In genomic region chr6:31021776-31022175, GRCm38 (mm10) we compare ENCODE assay signal across 12 mouse cellular contexts.
DNase-seq lines count a peak whose midpoint lies in the region.
"Had no signal": no experiment of that assay in that cellular context is flagged by ENCODE, and none has a peak within 500 bp of the region (broad histone marks: within the 10 kb centered on the region; RNA-seq: fewer than 3 reads in every experiment).

No protein-coding gene starts in this region.

- peak; percentile 19 for DNase-seq in adrenal gland, postnatal 25 days
- no peak for DNase-seq in adrenal gland, adult 18-20 months (ENCODE audit: low spot score in 2 of 2)
- peak; percentile 85 for DNase-seq in heart, adult 11 months
- no peak for DNase-seq in heart, postnatal 25 days (ENCODE audit: low spot score)
- no peak for DNase-seq in right cerebral cortex, postnatal 14 days
- DNase-seq: adrenal gland, postnatal 14 days; cerebellum, adult 11-12 months; cerebellum, adult 2 months; cerebellum, adult 9-10 months; cerebellum, postnatal 10 days; cerebellum, postnatal 25 days; forebrain, postnatal 0 days had no signal

- intact Hi-C loops in heart, postnatal 25 days (cut with DNase I) = no loop called here

Comparison
In these comparisons a context has a peak if more than half of its experiments do, and no peak if none do; other contexts are left out.
1. DNase-seq: peak in adrenal gland, postnatal 25 days (single experiment) and heart, adult 11 months (single experiment); none in adrenal gland, adult 18-20 months (0 of 2), heart, postnatal 25 days (single experiment) and right cerebral cortex, postnatal 14 days (single experiment).